Mouse (Mus musculus) ovary, adult 18-20 months (tissue): ENCODE data around the gene Muc5ac.

Source experiments
- DNase-seq: peaks from one replicate; pipeline ENCODE4 v3.0.0; 2022; ENCODE audit warnings: low spot score, mixed read lengths

Gene Muc5ac

GRCm38 (mm10) chr7:141835941-141836340 is 47.2 kb downstream of the Muc5ac start:
- DNase-seq, result no peak

GRCm38 (mm10) chr7:141836423-141836822 is 47.7 kb downstream of the Muc5ac start:
- DNase-seq, result no peak

- no peak for DNase-seq
These were observed 50.0 kb downstream of the Muc5ac start, which contains the start of gene Muc5b for GRCm38 (mm10) chr7:141838779-141839178. TSS of gene Muc5b (plus strand) at chr7:141839070.

GRCm38 (mm10) chr7:141840354-141840753 is 51.6 kb downstream of the Muc5ac start:
- DNase-seq, result no peak

GRCm38 (mm10) chr7:141861046-141861445 is 72.3 kb downstream of the Muc5ac start:
- DNase-seq, result no peak
